Mouse (Mus musculus) gonadal fat pad, adult 2 months (tissue): ENCODE data around the gene Cachd1. TPM values are rescaled to one million over a fixed set of nuclear protein-coding genes. Genes with fewer than 3 reads are reported as not detected.

Source experiments
- DNase-seq: peaks from one replicate; pipeline ENCODE4 v3.0.0-alpha.2; 2012; ENCODE audit warnings: low read depth
- polyA plus RNA-seq: library from polyadenylated mRNA; depleted of rRNA; stranded (reverse); fragments of >200 nt; gene quantifications from 2 replicates; pipeline ENCODE4 v1.2.3, GENCODE M21; 2012; rRNA removed

Cachd1 gene
- polyA plus RNA-seq, 1 experiment: 81.0 TPM

DNA sequence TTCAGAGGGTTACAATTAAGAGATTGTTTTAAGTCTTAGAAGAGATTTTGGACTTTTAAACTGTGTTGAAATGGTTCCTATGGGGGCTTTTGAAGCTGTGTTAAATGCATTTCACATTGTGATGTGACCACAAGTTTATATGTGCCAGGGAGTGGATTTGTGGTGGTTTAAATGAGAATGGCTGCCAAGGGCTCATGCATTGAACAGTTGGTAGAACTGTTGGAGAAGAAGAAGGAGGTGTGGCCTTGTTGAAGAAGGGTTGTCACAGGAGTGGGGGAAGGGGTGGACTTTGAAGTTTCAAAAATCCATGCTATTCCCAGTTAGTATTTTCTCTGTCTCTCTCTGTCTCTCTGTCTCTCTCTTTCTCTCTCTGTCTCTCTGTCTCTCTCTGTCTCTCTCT, 267.7 kb downstream of the Cachd1 start:
- DNase-seq: no peak

DNA sequence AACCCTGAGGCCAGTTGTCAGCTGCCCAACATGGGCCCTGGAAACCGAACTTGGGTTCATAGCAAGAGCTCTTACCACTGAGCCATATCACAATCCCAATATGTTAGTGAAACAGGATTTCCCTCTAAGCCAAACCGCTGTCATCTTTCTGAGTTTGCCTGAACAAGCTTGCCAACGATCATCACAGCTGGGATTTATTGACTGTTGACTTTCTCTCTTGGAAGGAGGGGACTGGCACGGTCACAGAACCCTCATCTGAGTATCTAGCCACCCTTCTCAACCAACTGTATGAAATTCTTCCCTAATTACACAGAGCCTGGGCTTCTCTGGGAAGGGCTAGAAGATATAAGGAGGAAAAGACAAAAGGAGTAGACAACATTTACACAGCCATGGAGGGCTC, 270.1 kb downstream of the Cachd1 start:
- DNase-seq: no peak

DNA sequence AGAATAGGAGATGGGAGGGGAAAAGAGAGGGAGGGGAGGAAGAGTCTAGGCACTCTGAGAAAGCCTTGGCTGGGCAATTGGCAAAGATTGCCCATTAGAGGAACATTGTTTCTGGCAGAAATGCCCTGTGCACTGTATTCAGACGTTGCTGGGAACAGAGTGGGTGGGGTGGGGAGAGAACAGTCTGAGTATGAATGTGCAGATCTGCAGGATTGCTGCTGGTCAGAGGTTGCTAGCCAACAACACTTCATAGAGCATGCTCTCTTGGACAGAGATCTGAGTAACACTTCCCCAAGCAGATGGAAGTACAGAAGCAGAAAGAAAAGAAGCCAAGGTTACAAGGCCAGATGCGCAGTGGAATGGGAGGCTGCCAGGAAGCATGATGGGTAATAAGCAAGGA, 285.7 kb downstream of the Cachd1 start:
- no peak for DNase-seq

DNA sequence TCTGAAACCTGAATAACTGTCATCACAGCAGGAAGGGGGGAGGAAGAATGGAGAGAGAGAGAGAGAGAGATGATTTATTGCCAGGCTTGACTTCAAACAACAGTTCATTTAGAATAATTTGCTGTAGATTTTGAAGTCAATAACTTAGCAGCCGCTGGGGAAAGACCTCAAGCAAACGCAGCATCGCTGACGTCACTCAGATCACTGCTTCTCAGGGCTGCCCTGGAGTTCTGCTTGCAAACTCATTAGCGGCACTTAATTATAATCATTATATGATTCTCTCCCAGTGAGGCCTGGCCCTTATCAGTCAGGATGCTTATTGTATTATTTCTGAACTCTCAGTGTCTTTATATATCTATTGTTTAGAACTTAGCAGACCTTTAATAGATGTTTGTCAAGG, 289.9 kb downstream of the Cachd1 start:
- DNase-seq: no peak

DNA sequence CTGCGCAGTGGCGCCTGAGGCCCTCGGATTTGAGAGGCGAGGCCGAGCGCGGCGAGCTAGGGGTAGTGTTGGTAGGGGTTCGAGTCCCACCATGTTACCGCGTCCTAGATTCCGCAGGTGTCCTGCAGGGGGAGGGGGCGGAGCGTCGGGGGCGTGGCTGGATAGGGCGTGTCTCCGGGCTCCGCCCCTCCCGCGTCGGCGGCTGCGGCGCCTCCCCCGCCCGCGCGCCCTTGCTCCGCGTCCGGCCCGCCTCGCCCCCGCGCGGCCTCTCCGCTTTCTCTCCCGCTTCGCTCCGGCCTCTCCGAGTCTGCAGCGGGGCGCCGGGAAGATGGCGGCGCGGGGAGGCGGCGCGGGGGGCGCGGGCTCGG, 292.3 kb downstream of the Cachd1 start, which contains the start of gene Raver2:
TSS of gene Raver2 (plus strand) at position 198 of the 368 bp plus-strand sequence.
- DNase-seq: no peak

DNA sequence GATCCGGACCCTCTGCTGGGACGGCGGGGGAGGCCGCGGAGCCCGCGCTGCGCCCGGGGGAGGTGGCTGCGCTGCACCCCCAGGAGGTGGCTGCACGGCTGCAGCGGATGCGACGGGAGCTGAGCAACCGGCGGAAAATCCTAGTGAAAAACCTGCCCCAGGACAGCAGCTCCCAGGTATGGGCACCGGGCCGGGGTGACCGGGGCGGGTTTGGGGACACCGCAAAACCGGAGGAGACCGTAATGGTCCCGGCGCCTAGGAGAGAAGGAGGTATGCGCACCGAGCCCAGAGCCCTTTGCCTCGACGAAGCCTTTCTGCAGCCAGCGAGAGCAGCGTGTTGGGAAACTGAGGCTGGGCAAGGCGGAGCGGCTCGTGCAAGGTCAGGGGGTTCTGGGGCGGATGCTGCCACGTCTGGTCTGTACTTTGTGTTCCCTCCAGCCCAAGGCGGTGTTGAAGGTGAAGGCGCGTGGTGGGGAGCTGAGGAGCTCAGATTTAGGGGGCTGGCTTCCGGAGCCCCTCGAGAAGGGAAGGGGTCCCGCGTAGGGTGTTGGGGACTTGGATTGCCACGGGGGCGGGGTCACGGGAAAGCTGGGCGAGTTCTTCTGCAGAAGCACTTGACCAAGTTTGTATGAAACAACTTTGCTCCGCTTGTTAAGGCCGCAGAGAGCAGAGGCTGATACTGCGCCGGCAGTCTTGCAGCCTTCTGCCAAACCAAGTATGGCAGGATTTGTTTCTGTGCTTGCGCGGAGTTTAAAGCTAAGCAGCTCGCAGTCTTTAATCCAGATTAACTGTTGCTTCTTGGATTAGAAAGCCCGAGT, 292.9 kb downstream of the Cachd1 start:
- peak; percentile 13 for DNase-seq

DNA sequence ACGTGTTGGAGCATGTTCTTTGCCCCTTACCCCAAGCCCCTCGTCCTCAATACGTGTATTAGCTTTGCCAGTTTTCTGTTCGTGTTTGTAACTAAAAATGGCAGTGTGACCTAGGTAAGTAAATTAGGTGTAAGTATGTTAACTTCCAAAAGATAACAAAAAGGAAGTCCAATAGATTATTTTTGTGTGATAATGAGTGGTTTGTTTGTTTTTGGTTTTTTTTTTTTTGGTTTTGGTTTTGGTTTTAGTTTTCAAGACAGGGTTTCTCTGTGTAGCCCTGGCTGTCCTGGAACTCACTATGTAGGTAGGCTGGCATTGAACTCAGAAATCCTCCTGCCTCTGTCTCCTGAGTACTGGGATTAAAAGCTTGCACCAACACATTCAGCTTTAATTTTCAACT, 295.1 kb downstream of the Cachd1 start:
- DNase-seq: no peak

DNA sequence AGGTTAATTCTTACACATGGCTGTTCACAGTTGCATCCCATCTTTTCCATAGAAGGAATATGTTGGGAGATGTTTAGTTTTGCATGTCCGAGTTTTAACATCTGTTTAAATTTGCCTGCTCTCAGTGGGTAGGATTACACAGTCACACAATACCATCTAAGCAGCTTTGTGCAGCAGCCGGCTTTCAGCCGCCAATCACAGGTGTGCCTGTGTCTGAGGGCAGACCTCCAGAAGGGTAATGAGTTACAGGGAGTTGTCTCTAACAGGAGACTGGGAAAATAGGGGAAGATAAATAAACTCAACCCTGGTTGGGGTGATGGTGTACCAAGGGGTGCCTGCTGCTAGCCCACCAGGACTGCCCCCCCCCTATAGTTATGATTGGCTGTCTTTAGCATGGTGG, 299.9 kb downstream of the Cachd1 start:
- no peak for DNase-seq

Other genes starting within 250 kb of the Cachd1 start
- gene Gm10577, start 244.0 kb downstream of the Cachd1 start, polyA plus RNA-seq: not detected in 2 replicates